Mouse (Mus musculus) heart, postnatal 0 days (tissue): Measurements from ENCODE around the gene Nhlrc2.

ENCODE experiments used
- CTCF ChIP-seq: IDR thresholded peaks from 2 replicates; pipeline ENCODE4 v1.5.1; 2016; ENCODE audit warnings: antibody characterized with exemption, control low read depth, low read depth
- EP300 ChIP-seq: IDR thresholded peaks from 2 replicates; pipeline ENCODE4 v1.6.1; 2016; ENCODE audit warnings: antibody characterized with exemption, low read depth

GRCm38 (mm10) chr19:56535064-56535463 is 13.0 kb upstream of the Nhlrc2 start:
- TF ChIP-seq CTCF: no peak
- TF ChIP-seq EP300: no peak
